Mouse (Mus musculus) lung, postnatal 10 days (tissue): ENCODE measurements around the gene Gjb3.

ENCODE experiments used
- DNase-seq: peaks from one replicate; pipeline ENCODE4 v3.0.0; 2021

Gjb3 gene

DNA sequence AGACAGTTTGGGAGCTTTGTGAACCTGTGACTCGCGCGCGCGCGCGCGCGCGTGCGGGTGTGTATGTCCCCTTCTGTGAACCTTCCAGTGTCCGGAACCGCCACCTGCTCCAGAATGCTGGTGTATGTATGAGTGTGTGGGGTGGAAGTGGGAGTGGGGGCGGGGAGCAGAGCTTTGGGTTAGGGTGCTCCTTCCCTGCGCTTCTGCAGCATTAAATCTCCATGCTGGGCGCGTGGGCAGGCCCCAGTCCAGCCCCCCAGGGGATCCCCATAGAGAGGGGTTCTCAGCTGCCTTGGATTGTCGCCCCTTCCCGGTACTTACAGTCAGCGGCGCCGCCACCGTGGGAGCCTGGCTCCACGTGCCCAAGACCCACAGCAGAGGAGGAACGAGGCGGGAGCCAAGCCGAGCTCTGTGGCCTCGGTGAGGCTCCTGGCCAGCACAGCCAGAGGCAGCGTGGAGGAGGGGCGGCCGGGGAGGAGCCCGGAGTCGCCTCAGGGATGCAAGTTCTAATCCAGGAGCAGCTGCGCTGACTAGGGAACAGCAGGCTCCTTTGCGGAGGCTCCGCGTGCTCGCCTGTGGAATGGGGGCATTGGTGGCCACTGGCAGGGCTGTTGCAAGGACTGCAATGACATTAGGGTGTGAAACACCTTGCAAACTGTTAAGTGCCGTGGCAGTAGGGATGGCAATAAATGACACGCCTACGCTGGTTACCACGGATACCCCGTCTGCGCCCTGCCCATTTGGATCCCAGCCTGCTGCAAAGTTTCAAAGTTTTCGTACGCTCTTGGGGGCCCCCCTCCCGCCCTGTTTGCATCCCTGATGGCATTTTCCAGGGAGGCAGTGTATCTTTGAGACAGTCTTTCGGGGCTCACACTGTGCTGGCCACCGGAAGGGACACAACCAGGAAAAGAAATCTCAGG, at the start of gene Gjb3:
TSS of gene Gjb3 (minus strand) at position 664 of the 920 bp plus-strand sequence.
- DNase-seq = no peak

DNA sequence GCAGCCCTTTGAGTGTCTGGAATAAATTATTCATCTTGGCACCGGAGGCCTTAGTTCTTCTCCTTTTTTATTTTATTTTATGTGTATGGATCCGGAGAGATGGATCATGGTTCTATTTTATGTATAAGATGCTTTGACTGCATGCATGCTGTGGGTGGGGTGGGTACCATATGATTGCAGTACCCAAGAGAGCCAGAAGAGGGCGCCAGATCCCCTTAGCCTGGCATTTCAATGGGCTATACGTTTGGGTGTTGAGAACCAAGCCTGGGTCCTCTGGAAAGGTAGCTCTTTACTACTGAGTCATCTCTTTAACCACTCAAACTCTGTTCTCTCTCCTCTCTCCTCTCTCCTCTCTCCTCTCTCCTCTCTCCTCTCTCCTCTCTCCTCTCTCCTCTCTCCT, 46.7 kb upstream of the Gjb3 start:
- no peak for DNase-seq

DNA sequence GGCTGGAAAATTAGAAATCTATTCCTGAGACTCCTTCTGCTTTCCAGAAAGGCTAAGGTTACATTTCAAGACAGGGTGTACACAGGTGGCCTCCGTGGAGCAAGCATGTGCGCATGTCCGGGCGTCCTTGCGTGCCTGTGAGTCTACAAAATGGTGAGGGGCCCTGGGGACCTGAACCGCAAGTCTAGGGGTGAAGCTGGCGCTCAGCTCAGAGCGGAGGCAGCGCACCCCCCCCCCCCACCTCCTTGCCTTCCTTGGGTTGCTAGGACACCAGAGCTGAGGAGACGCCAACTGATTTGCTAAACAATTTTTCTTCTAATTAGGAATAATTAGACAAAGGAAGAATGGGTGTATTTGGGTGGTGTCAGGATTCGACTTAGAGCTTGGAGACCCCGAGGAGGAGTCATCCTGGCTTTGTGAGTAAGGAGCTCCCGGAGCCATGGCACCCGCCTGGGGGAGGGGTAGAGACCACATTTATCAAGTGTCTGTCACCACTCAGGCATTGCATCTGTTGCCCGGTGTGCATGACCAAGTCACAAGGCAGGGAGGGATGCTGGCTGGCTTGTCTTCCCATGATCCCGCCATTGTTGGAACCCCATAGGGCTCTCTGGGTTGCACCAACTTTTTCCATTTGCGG, 45.0 kb upstream of the Gjb3 start:
- DNase-seq = no peak

DNA sequence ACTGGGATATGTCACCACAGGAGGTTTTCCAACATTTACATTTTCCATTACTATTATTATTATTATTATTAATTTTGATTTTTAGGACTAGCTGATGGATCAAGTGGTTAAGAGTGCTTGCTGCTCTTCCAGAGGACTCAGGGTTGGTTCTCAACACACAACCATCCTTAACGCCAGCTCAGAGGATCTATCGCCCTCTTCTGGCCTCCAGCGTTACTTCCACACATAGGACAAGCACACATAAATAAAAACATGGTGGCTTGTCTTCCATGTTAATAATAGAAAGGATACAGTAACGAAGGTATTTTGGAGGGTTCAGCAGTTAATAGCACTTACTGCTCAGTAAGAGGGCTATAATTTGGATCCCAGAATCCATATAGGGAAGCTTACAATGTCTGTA, 44.0 kb upstream of the Gjb3 start:
- no peak for DNase-seq

- DNase-seq = no peak
These were observed 42.8 kb upstream of the Gjb3 start for GRCm38 (mm10) chr4:127373491-127373890.

- DNase-seq = peak; percentile 64
These were observed 40.9 kb upstream of the Gjb3 start for GRCm38 (mm10) chr4:127371546-127371945.

DNA sequence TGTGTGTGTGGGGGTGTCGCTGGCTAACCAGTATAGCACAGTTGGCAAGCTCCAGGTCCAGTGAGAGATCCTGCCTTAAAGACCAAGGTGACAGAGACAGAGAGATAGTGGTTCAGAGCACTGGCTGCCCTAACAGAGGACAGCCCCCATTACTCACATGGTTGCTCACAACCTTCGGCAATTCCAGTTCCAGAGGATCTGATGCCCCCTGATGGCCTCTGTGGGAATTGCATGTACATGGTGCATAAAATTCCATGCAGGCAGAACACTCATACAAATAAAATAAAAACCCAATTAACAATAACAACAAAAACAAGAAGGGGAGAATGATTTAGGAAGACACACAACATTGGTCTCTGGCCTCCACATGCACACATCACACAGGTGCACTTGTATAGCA, 39.8 kb upstream of the Gjb3 start:
- DNase-seq = no peak

- DNase-seq = peak; percentile 74
These were observed 37.8 kb upstream of the Gjb3 start for GRCm38 (mm10) chr4:127368379-127368973.

DNA sequence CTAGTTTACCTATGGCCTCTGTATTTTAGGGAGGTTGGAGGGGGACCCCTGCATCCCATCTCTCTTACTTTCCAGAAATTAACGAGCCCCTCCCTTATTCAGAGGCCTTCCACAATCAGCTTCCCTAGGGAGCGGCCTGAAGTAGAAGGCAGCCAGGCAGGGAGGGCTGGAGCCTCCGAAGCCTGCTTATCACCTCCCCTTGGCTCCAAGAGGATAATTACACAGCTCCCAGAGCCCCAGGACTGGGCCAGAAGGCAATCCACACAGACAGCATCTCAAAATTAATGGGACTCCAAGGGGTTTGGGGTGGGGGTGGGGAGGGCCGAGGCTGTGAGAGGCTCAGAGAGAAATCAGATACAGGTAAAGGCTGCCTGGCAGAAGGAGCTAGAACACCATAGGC, 35.2 kb upstream of the Gjb3 start:
- no peak for DNase-seq

DNA sequence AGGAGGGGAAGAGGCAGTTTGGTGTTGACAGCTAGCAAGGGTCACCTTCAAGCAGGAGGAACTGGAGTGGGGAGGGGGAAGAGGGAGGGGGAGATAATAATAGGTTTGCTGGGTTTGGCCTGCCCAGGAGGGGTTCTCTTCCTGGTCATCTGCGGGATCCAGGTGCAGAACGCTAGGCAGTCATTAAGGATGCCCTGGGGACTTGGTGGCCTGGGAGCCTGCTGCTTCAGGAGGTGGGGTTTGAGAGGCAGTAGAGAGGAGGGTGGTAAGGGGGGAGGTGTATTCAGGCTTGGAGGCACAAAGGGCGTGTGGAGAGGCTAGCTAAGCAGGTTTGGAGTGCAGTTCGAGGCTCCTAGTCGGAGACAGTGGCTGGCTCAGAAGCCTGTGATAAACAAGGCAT, 34.8 kb upstream of the Gjb3 start:
- no peak for DNase-seq

DNA sequence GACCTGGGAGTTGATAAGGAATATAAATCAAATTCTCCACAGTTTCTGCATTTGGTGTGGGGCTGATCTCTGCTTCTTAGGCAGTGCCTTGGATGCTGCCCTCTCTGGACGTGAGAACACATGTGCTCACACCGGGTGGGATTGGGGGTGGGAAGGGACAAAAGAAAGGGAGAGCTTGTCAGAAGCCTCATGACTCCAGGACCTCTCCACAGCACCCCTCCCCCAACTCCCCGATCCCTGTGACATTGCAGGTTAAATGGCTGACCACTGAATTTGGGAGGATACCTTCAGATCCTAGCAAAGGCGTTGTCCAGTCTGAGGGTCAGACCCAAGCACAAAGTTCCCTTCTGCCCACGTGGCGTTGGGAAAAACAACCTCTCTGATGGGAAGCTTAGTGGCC, 33.8 kb upstream of the Gjb3 start:
- no peak for DNase-seq

DNA sequence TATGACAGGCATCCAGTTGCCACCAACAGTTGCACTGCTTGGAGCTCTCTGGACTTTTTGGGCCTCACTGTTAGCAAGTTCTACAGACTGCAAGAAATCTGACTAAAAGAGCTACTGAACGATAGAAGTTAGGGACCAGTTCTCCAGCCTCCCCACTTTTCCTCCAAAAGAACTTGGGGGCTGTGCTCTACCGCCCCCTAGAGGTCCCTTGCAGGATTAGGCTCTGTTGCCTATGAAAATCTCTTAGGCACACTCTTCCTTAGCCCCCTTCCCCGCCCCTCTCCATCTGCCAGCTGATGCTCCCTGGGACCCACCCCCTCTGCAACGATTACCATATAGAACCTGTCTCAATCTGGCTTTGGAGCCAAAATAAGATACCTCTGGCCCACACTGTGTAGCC, 32.7 kb upstream of the Gjb3 start:
- no peak for DNase-seq

DNA sequence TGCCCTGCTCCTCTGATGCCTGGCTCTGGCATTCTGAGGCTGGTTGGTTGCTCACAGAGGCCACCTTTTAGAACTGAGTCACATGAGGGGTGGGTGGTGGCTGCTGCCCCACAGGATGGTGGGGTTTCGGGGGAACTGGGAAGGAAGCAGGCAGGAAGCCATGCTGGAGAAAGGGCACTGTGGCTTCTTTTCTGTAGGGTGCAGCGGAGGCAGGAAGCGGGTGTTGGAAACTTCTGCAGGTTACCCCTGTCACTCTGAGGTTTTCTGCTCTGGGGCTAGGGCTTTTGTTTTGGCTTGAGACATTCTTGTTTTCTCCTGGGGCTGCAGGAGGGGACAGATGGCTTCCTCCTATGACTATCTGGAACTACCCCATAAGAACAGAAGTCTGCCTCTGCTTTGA, 31.9 kb upstream of the Gjb3 start:
- DNase-seq = no peak

DNA sequence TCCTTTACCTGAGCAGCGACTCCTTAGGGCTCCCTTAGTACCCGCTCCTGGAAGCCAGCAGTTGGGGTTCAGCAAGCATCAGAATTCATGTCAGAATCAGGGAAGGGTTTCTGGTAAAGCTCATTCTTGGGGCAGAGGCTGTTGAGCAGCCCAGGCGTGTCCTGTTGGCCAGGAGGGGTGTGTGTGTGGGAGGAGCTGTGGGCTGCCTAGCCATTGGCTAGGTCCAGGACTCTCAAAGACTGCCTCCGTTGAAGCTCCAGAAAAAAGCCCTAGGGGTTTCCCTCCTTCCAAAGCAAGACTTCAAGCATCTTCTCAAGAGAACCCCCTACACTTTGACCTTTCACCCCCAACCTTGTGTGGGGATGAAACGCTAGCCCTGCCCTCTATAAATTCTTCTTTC, 27.4 kb upstream of the Gjb3 start, which contains the start of gene Gjb5:
TSS of gene Gjb5 (minus strand) at position 164 of the 400 bp plus-strand sequence.
- peak; percentile 21 for DNase-seq

- no peak for DNase-seq
These were observed 24.2 kb upstream of the Gjb3 start for GRCm38 (mm10) chr4:127354506-127355485.

GRCm38 (mm10) chr4:127353951-127354438, 23.4 kb upstream of the Gjb3 start, which contains the start of gene Gjb4:
TSS of gene Gjb4 (minus strand) at chr4:127354081.
- DNase-seq = no peak

DNA sequence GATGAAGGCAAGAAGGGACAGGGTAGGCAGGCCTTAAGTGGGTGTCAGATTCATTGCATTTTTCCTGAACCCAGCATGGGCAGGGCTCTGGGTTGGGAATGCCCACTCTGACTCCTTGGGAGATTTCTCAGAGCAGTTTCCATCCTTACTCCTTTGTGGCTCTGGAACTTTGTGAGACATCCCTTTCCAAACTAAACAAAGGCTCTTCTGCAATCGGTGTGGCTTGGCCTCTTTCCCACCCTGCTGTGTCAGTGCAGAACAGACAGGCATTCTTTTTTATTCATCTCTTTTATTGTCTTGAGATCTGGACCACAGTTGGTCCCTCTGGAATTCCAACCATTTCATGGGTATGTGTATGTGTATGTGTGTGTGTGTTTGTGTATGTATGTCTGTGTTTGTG, 21.9 kb upstream of the Gjb3 start:
- DNase-seq = no peak

GRCm38 (mm10) chr4:127349560-127350300, 19.1 kb upstream of the Gjb3 start:
- no peak for DNase-seq

DNA sequence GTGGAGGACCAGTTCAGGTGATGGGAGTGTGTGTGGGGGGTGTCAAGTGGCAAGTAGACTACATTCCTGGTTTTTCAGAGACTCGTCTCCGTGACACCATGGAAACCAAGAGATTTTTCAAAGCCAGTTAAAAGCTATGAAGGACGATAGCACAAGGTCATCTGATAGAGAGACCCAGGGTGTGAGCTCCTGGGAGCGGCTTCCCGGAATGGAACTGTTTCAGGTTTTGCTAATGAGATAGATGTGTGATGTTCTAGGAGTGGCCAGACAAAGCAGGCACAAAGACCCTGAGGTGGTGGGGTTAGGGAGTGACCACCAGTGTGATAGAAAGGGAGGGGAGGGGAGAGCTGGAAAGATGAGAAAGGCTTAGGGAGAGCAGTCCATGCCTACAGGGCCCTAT, 14.4 kb upstream of the Gjb3 start:
- no peak for DNase-seq

DNA sequence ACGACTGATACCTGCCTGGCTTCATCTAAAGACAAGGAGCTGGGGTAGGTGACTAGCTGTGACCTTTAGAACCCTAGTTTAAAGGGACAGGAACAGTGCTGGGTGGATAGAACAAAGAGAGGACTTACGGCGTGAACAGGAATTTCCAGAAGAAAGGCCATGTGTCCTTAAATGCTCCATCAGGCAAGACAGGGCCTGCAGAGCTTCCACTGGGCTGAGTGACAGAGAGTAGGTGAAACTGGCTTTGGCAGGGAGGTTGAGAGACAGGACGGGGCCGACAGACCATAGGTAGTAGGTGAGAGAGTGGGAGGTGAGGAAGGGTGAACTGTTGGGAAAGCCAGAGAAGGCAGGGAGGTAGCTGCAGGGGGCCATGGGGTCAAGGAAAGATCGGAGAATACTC, 10.7 kb upstream of the Gjb3 start:
- no peak for DNase-seq

DNA sequence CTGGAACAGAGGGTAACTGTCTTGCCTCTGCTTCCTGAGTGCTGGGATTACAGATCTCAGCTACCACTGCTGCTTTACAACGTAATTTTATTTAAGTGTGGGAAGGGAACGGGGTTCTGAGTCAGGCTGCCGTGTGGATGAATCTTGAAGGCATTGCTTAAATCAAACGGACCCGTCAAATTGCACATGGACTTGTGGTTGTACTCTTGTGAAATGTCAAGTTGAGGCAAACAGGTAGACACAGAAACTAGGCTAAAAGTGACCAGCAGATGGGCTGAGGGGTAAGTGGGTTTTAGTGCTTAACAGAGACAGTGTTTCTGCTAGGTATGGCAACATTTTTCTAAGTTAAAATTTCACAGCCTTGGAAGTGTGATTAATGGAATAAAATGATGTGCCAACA, 7.0 kb upstream of the Gjb3 start:
- DNase-seq = no peak
